Comparison of ENCODE assay signal across 8 mouse cellular contexts in the genomic region with DNA sequence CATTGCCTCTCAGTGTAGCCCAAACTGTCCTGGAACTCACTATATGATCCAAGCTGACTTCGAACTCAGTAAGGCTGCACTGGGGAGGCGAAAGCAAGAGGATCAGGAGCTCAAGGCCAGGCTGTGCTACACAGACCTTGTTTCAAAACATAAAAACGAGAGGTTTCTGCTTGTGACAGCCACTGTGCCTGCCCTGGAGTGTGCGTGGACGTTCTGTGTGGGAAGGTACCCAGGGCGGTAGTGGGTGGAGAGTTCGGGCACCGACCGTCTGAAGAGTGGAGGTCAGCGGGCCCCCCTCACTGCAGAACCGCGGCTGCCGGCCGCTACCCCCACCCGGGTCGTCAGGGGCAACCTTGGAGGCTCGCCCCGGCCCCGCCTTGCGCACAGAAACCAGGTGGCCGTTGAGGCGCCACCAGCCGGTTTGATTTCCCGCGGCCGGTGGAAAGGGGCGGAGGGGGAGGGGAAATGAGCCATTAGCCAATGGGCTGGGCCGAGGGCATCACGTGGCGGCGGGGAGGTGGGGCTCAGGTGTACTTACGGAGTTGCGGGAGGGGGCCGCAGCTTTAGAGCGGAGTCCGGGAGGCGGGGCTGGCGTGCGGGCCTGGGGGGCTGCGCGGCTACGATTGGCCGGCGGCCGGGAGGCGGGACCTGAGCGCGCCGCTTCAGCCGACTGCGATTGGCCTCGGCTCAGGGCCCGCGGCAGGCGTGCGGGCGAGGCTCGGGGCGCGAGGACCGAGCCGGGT. TPM values are rescaled to one million over a fixed set of nuclear protein-coding genes. Genes with fewer than 3 reads are reported as not detected.
DNase-seq lines count a peak whose midpoint lies in the region; ATAC-seq lines count a peak whose summit lies in the region.

Gene Ybx2 (plus strand): TSS at position 660 of the 743 bp plus-strand sequence.

- peaks cover 34% of the 10 kb centered on the region for H3K4me1 ChIP-seq in lung, embryonic 15.5 days

- peak within 1 kb of the TSS; percentile 99 for H3K4me2 ChIP-seq in lung, embryonic 15.5 days

- peak; percentile 85 for DNase-seq in Muller cell, postnatal 12 days (ENCODE audit: inconsistent ontology term)
- DNase-seq in cerebellum, adult 9-10 months = peak; percentile 92
- DNase-seq in heart, postnatal 4 days = peak; percentile 92
- DNase-seq in layer of hippocampus, adult 8-10 months (ENCODE audit: low spot score in 2 of 2) = peak; percentile 77 to 80
- DNase-seq in ovary, postnatal 14 days (ENCODE audit: low spot score) = peak; percentile 73
- peak; percentile 91 for DNase-seq in thymus, postnatal 0 days (ENCODE audit: low spot score)

- no peaks in the 10 kb centered on the region for H3K36me3 ChIP-seq in lung, embryonic 15.5 days

- WGBS in lung, embryonic 15.5 days = 3% methylated on average over 46 of the region's 62 CpGs

- H3K27me3 ChIP-seq in lung, embryonic 15.5 days = peaks cover 40% of the 10 kb centered on the region

- no peak within 1 kb of the TSS for H3K27ac ChIP-seq in lung, embryonic 15.5 days

- ATAC-seq in frontal cortex, adult (ENCODE audit: low TSS enrichment) = peak; percentile 88; the same call in 1 of the 2 replicates
- ATAC-seq in lung, embryonic 15.5 days (ENCODE audit: borderline replicate concordance, extremely low read depth, low FRiP score, low TSS enrichment) = peak; percentile 76

- no peaks in the 10 kb centered on the region for H3K9me3 ChIP-seq in lung, embryonic 15.5 days

- peak within 1 kb of the TSS; percentile 44 for H3K9ac ChIP-seq in lung, embryonic 15.5 days

- peak within 1 kb of the TSS; percentile 53 for H3K4me3 ChIP-seq in lung, embryonic 15.5 days

RNA-seq across cellular contexts. Expression of gene Ybx2, which starts in this region (rescaled TPM):
- 10 to 100 TPM; 24.8 to 35.7 TPM for total RNA-seq in heart, postnatal 4 days (2021)
- total RNA-seq in layer of hippocampus, adult 8-10 months (2022) = 10 to 100 TPM; 10.6 to 18.7 (median 13.9) TPM
- 2.8 and 3.0 TPM in 2 replicates for polyA plus RNA-seq in lung, embryonic 15.5 days (2015; fragmentation: Nextera tagmentation; extraction: Ambion mirVana)
- 2.6 and 3.6 TPM in 2 replicates for polyA plus RNA-seq in thymus, postnatal 0 days (2015; fragmentation: Nextera tagmentation; extraction: Ambion mirVana)
